7 mouse cellular contexts compared by ENCODE assay signal in genomic region chr7:45490822-45491221, GRCm38 (mm10). TPM values are rescaled to one million over a fixed set of nuclear protein-coding genes. Genes with fewer than 3 reads are reported as not detected.
A peak's percentile ranks its signal among the peaks of the same experiment; 100 is the strongest.
DNase-seq lines count a peak whose midpoint lies in the region; ATAC-seq and TF ChIP-seq lines count a peak whose summit lies in the region.

No protein-coding gene starts in this region.

- 29% methylated on average over 9 of the region's 9 CpGs for WGBS in kidney, postnatal 0 days
- WGBS in embryonic facial prominence, embryonic 10.5 days, result 51% methylated on average over 9 of the region's 9 CpGs
- WGBS in intestine, embryonic 16.5 days, result 38% methylated on average over 9 of the region's 9 CpGs
- WGBS in neural tube, embryonic 14.5 days, result 21% methylated on average over 9 of the region's 9 CpGs

- no peaks in the 10 kb centered on the region for H3K27me3 ChIP-seq in kidney, postnatal 0 days (ENCODE audit: insufficient read depth, low read length)
- no peaks in the 10 kb centered on the region for H3K27me3 ChIP-seq in embryonic facial prominence, embryonic 10.5 days (replicated peaks; ENCODE audit: low read depth, poor library complexity, severe bottlenecking)
- H3K27me3 ChIP-seq in intestine, embryonic 16.5 days (replicated peaks; ENCODE audit: control insufficient read depth, insufficient read depth, low read length), result no peaks in the 10 kb centered on the region
- H3K27me3 ChIP-seq in neural tube, embryonic 14.5 days (ENCODE audit: control insufficient read depth, insufficient read depth, low read length), result no peaks in the 10 kb centered on the region

- DNase-seq in kidney, postnatal 0 days (ENCODE audit: low spot score), result peak; percentile 38
- DNase-seq in kidney, postnatal 36 days, result no peak
- DNase-seq in embryonic facial prominence, embryonic 10.5 days (ENCODE audit: low spot score), result peak; percentile 70

- H3K9me3 ChIP-seq in kidney, postnatal 0 days (replicated peaks; ENCODE audit: low read length), result no peaks in the 10 kb centered on the region
- no peaks in the 10 kb centered on the region for H3K9me3 ChIP-seq in embryonic facial prominence, embryonic 10.5 days
- H3K9me3 ChIP-seq in intestine, embryonic 16.5 days (ENCODE audit: control insufficient read depth, low read length), result no peaks in the 10 kb centered on the region
- no peaks in the 10 kb centered on the region for H3K9me3 ChIP-seq in neural tube, embryonic 14.5 days (ENCODE audit: control insufficient read depth, low read length)

- no peak overlapping the region for H3K9ac ChIP-seq in kidney, postnatal 0 days (ENCODE audit: low read depth, low read length)
- H3K9ac ChIP-seq in intestine, embryonic 16.5 days (ENCODE audit: low read depth, low read length), result no peak overlapping the region
- no peak overlapping the region for H3K9ac ChIP-seq in neural tube, embryonic 14.5 days (replicated peaks; ENCODE audit: low read depth, low read length)

- peaks cover 30% of the 10 kb centered on the region for H3K36me3 ChIP-seq in kidney, postnatal 0 days (ENCODE audit: insufficient read depth, low read length)
- H3K36me3 ChIP-seq in embryonic facial prominence, embryonic 10.5 days (replicated peaks), result peaks cover 45% of the 10 kb centered on the region
- H3K36me3 ChIP-seq in intestine, embryonic 16.5 days (ENCODE audit: control insufficient read depth, insufficient read depth, low read length), result peaks cover 13% of the 10 kb centered on the region
- H3K36me3 ChIP-seq in neural tube, embryonic 14.5 days (ENCODE audit: control insufficient read depth, insufficient read depth, low read length), result peaks cover 26% of the 10 kb centered on the region

- H3K4me1 ChIP-seq in kidney, postnatal 0 days (replicated peaks; ENCODE audit: insufficient read depth, low read length), result no peaks in the 10 kb centered on the region; the same call in 1 of the 2 replicates
- peaks cover 45% of the 10 kb centered on the region for H3K4me1 ChIP-seq in embryonic facial prominence, embryonic 10.5 days
- peaks cover 22% of the 10 kb centered on the region for H3K4me1 ChIP-seq in intestine, embryonic 16.5 days (ENCODE audit: control insufficient read depth, insufficient read depth, low read length)
- H3K4me1 ChIP-seq in neural tube, embryonic 14.5 days (ENCODE audit: control insufficient read depth, insufficient read depth, low read length), result peaks cover 4% of the 10 kb centered on the region; the same call in 1 of the 2 replicates

- no peak overlapping the region for H3K4me3 ChIP-seq in kidney, postnatal 0 days (replicated peaks; ENCODE audit: low read depth, low read length)
- H3K4me3 ChIP-seq in embryonic facial prominence, embryonic 10.5 days, result no peak overlapping the region
- no peak overlapping the region for H3K4me3 ChIP-seq in intestine, embryonic 16.5 days (ENCODE audit: low read length)
- H3K4me3 ChIP-seq in neural tube, embryonic 14.5 days (ENCODE audit: low read depth, low read length), result no peak overlapping the region

- peak overlapping the region; percentile 37; the same call in 1 of the 2 replicates for H3K27ac ChIP-seq in kidney, postnatal 0 days
- H3K27ac ChIP-seq in embryonic facial prominence, embryonic 10.5 days (replicated peaks), result no peak overlapping the region
- no peak overlapping the region for H3K27ac ChIP-seq in intestine, embryonic 16.5 days (ENCODE audit: low read length)
- H3K27ac ChIP-seq in neural tube, embryonic 14.5 days (ENCODE audit: low read depth, low read length), result no peak overlapping the region

- 0 out of 2 replicates have a peak overlapping the region, but pooled peaks have one; percentile 25 for H3K4me2 ChIP-seq in kidney, postnatal 0 days (ENCODE audit: low read length)
- H3K4me2 ChIP-seq in intestine, embryonic 16.5 days (ENCODE audit: low read depth, low read length), result no peak overlapping the region
- H3K4me2 ChIP-seq in neural tube, embryonic 14.5 days (ENCODE audit: low read depth, low read length), result no peak overlapping the region

- 0 out of 2 replicates have a peak, but pooled peaks have one; percentile 13 for ATAC-seq in kidney, postnatal 0 days (replicated peaks; ENCODE audit: low FRiP score, low read depth)
- peak; percentile 32; the same call in 1 of the 2 replicates for ATAC-seq in intestine, embryonic 16.5 days
- peak; percentile 28; the same call in 1 of the 2 replicates for ATAC-seq in neural tube, embryonic 14.5 days (ENCODE audit: low read depth)
- ATAC-seq in inflammation-experienced regulatory T-cells, adult 6 months, result no peak
- no peak for ATAC-seq in cerebellum, adult (ENCODE audit: insufficient number of reproducible peaks, low FRiP score, low TSS enrichment)

- no peak for TF ChIP-seq CTCF in kidney, postnatal 0 days (IDR thresholded peaks at IDR 0.05; ENCODE audit: low read depth)

RNA-seq across cellular contexts. Expression of gene Dhdh, which starts 2.2 kb away (rescaled TPM):
- 1.8 TPM in 2 replicates for polyA plus RNA-seq in kidney, postnatal 0 days (2015; fragmentation: Nextera tagmentation; extraction: Ambion mirVana)
- polyA plus RNA-seq in embryonic facial prominence, embryonic 10.5 days (2016; fragmentation: Nextera tagmentation; extraction: Ambion mirVana), result 5.7 and 7.4 TPM in 2 replicates
- 1.9 and 2.2 TPM in 2 replicates for polyA plus RNA-seq in intestine, embryonic 16.5 days (2015; fragmentation: Nextera tagmentation; extraction: Ambion mirVana)
- polyA plus RNA-seq in neural tube, embryonic 14.5 days (2014; fragmentation: Nextera tagmentation; extraction: Ambion mirVana), result 4.0 and 4.6 TPM in 2 replicates
- polyA plus RNA-seq in inflammation-experienced regulatory T-cells, adult 6 months (2017; shearing (Covaris generic)), result 1 to 10 TPM; 1.0 to 1.1 (median 1.1) TPM

RNA-seq across cellular contexts. Expression of gene Gm45808, which starts 4.2 kb away (rescaled TPM):
- not detected in 2 replicates for polyA plus RNA-seq in kidney, postnatal 0 days (2015; fragmentation: Nextera tagmentation; extraction: Ambion mirVana)
- not detected in 2 replicates for polyA plus RNA-seq in embryonic facial prominence, embryonic 10.5 days (2016; fragmentation: Nextera tagmentation; extraction: Ambion mirVana)
- polyA plus RNA-seq in intestine, embryonic 16.5 days (2015; fragmentation: Nextera tagmentation; extraction: Ambion mirVana), result not detected in 2 replicates
- polyA plus RNA-seq in neural tube, embryonic 14.5 days (2014; fragmentation: Nextera tagmentation; extraction: Ambion mirVana), result not detected in 2 replicates
- not detected for polyA plus RNA-seq in inflammation-experienced regulatory T-cells, adult 6 months (2017; shearing (Covaris generic))

RNA-seq across cellular contexts. Expression of gene Tulp2, which starts 9.1 kb away (rescaled TPM):
- 0.93 and 1.1 TPM in 2 replicates for polyA plus RNA-seq in kidney, postnatal 0 days (2015; fragmentation: Nextera tagmentation; extraction: Ambion mirVana)
- 0.93 and 1.4 TPM in 2 replicates for polyA plus RNA-seq in embryonic facial prominence, embryonic 10.5 days (2016; fragmentation: Nextera tagmentation; extraction: Ambion mirVana)
- 0.78 and 0.93 TPM in 2 replicates for polyA plus RNA-seq in intestine, embryonic 16.5 days (2015; fragmentation: Nextera tagmentation; extraction: Ambion mirVana)
- polyA plus RNA-seq in neural tube, embryonic 14.5 days (2014; fragmentation: Nextera tagmentation; extraction: Ambion mirVana), result 0.17 and 0.31 TPM in 2 replicates
- polyA plus RNA-seq in inflammation-experienced regulatory T-cells, adult 6 months (2017; shearing (Covaris generic)), result 1 to 10 TPM in 1 of 3 experiments, under 1 TPM in 2; 0.23 to 1.8 (median 0.29) TPM

RNA-seq across cellular contexts. Expression of gene Nucb1, which starts 19.4 kb away (rescaled TPM):
- 246 and 265 TPM in 2 replicates for polyA plus RNA-seq in kidney, postnatal 0 days (2015; fragmentation: Nextera tagmentation; extraction: Ambion mirVana)
- polyA plus RNA-seq in embryonic facial prominence, embryonic 10.5 days (2016; fragmentation: Nextera tagmentation; extraction: Ambion mirVana), result 115 and 123 TPM in 2 replicates
- polyA plus RNA-seq in intestine, embryonic 16.5 days (2015; fragmentation: Nextera tagmentation; extraction: Ambion mirVana), result 251 and 266 TPM in 2 replicates
- 115 and 134 TPM in 2 replicates for polyA plus RNA-seq in neural tube, embryonic 14.5 days (2014; fragmentation: Nextera tagmentation; extraction: Ambion mirVana)
- 100 to 1,000 TPM; 119 to 153 (median 121) TPM for polyA plus RNA-seq in inflammation-experienced regulatory T-cells, adult 6 months (2017; shearing (Covaris generic))

RNA-seq across cellular contexts. Expression of gene Bax, which starts 24.1 kb away (rescaled TPM):
- polyA plus RNA-seq in kidney, postnatal 0 days (2015; fragmentation: Nextera tagmentation; extraction: Ambion mirVana), result 183 and 194 TPM in 2 replicates
- 243 and 247 TPM in 2 replicates for polyA plus RNA-seq in embryonic facial prominence, embryonic 10.5 days (2016; fragmentation: Nextera tagmentation; extraction: Ambion mirVana)
- 178 and 185 TPM in 2 replicates for polyA plus RNA-seq in intestine, embryonic 16.5 days (2015; fragmentation: Nextera tagmentation; extraction: Ambion mirVana)
- 107 and 215 TPM in 2 replicates for polyA plus RNA-seq in neural tube, embryonic 14.5 days (2014; fragmentation: Nextera tagmentation; extraction: Ambion mirVana)
- 100 to 1,000 TPM; 138 to 175 (median 143) TPM for polyA plus RNA-seq in inflammation-experienced regulatory T-cells, adult 6 months (2017; shearing (Covaris generic))

Comparison
In these comparisons a context has a peak if more than half of its experiments do, and no peak if none do; other contexts are left out.
1. DNase-seq: peak in kidney, postnatal 0 days (single experiment) and embryonic facial prominence, embryonic 10.5 days (single experiment); none in kidney, postnatal 36 days (0 of 2).
2. ATAC-seq: peak in kidney, postnatal 0 days (single experiment), intestine, embryonic 16.5 days (single experiment) and neural tube, embryonic 14.5 days (single experiment); none in inflammation-experienced regulatory T-cells, adult 6 months (single experiment) and cerebellum, adult (single experiment).